37 mouse cellular contexts compared by ENCODE assay signal in the genomic region with DNA sequence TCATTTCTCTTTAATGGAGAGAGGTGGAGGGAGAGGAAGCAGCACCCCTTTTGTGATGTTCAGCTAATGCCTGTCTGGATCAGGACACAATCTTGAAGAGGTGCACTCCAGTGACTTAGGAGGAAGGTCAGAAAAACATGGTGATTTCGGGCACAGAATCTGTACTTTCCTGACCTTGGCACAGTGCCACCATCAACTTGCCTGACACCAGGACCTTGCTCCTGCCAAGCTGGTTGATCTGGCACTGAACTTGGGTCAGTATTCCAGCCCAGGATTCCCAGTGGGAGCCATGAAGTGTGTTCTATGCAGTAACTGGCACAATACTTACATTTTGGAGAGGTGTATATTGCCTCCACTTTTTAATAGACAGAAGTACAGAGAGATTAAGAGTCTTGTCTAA. TPM values are rescaled to one million over a fixed set of nuclear protein-coding genes. Genes with fewer than 3 reads are reported as not detected.
DNase-seq lines count a peak whose midpoint lies in the region; ATAC-seq and TF ChIP-seq lines count a peak whose summit lies in the region.
"Had no signal": no experiment of that assay in that cellular context is flagged by ENCODE, and none has a peak within 500 bp of the region (broad histone marks: within the 10 kb centered on the region; RNA-seq: fewer than 3 reads in every experiment).

No protein-coding gene starts in this region.

- no peak for TF ChIP-seq POLR2A in kidney, adult 2 months (IDR thresholded peaks at IDR 0.05; ENCODE audit: low read depth, low read length)
- TF ChIP-seq POLR2A in thymus, adult 2 months (IDR thresholded peaks at IDR 0.05; ENCODE audit: control insufficient read depth, extremely low read depth, insufficient read depth, low read length, poor library complexity): no peak

- 30% methylated on average over 1 of the region's 1 CpGs for WGBS in kidney, adult 2 months
- 60% methylated on average over 1 of the region's 1 CpGs for WGBS in kidney, embryonic 14.5 days
- 69% methylated on average over 1 of the region's 1 CpGs for WGBS in stomach, postnatal 0 days
- whole genome bisulfite sequencing in thymus, adult 2 months: 69% methylated on average over 1 of the region's 1 CpGs

- no peaks in the 10 kb centered on the region for H3K27me3 ChIP-seq in kidney, adult 2 months (replicated peaks; ENCODE audit: control insufficient read depth, insufficient read depth, low read length)
- no peaks in the 10 kb centered on the region for H3K27me3 ChIP-seq in kidney, embryonic 14.5 days (ENCODE audit: control insufficient read depth, insufficient read depth, low read length)
- no peaks in the 10 kb centered on the region for H3K27me3 ChIP-seq in stomach, postnatal 0 days (ENCODE audit: control insufficient read depth, insufficient read depth, low read length)
- no peaks in the 10 kb centered on the region for H3K27me3 ChIP-seq in thymus, adult 2 months (ENCODE audit: control insufficient read depth, insufficient read depth, low read length)
- H3K27me3 ChIP-seq: embryonic facial prominence, embryonic 12.5 days; forebrain, embryonic 15.5 days; hindbrain, embryonic 12.5 days; intestine, embryonic 15.5 days; limb, embryonic 13.5 days; midbrain, embryonic 15.5 days; neural tube, embryonic 15.5 days; stomach, embryonic 15.5 days had no signal

- H3K9ac ChIP-seq in kidney, embryonic 14.5 days (ENCODE audit: low read depth, low read length): no peak overlapping the region
- H3K9ac ChIP-seq in stomach, postnatal 0 days (ENCODE audit: low read length): no peak overlapping the region
- H3K9ac ChIP-seq: embryonic facial prominence, embryonic 12.5 days; forebrain, embryonic 15.5 days; hindbrain, embryonic 12.5 days; intestine, embryonic 15.5 days; limb, embryonic 13.5 days; liver, embryonic 14.5 days; lung, embryonic 14.5 days; midbrain, embryonic 15.5 days; neural tube, embryonic 15.5 days; stomach, embryonic 15.5 days had no signal

- no peak for ATAC-seq in kidney, embryonic 14.5 days (ENCODE audit: low FRiP score, low TSS enrichment)
- ATAC-seq in stomach, postnatal 0 days (ENCODE audit: low FRiP score, low TSS enrichment): no peak
- ATAC-seq: CD4-positive, CD25-positive, alpha-beta regulatory T cell, adult 4 months; forebrain, embryonic 15.5 days; hindbrain, postnatal 0 days; intestine, embryonic 15.5 days; midbrain, embryonic 15.5 days had no signal

- H3K9me3 ChIP-seq in kidney, embryonic 14.5 days (ENCODE audit: control insufficient read depth, low read length): no peaks in the 10 kb centered on the region; the same call in 1 of the 2 replicates
- no peaks in the 10 kb centered on the region for H3K9me3 ChIP-seq in stomach, postnatal 0 days (ENCODE audit: control insufficient read depth, low read length)
- H3K9me3 ChIP-seq: forebrain, embryonic 15.5 days; intestine, embryonic 15.5 days; limb, embryonic 13.5 days; midbrain, embryonic 15.5 days; stomach, embryonic 15.5 days had no signal

- no peak overlapping the region for H3K4me3 ChIP-seq in kidney, adult 2 months (ENCODE audit: insufficient read depth, low read depth, low read length)
- H3K4me3 ChIP-seq in kidney, embryonic 14.5 days (ENCODE audit: low read length): no peak overlapping the region
- H3K4me3 ChIP-seq in stomach, postnatal 0 days (ENCODE audit: low read depth, low read length): no peak overlapping the region
- no peak overlapping the region for H3K4me3 ChIP-seq in thymus, adult 2 months (ENCODE audit: control insufficient read depth, insufficient read depth, low read length)
- H3K4me3 ChIP-seq: embryonic facial prominence, embryonic 12.5 days; forebrain, embryonic 10.5 days; forebrain, embryonic 15.5 days; hindbrain, embryonic 12.5 days; intestine, embryonic 15.5 days; layer of hippocampus, adult 2 months; left cerebral cortex, adult 2 months; limb, embryonic 13.5 days; midbrain, embryonic 15.5 days; neural tube, embryonic 15.5 days; stomach, embryonic 15.5 days had no signal

- no peak overlapping the region for H3K27ac ChIP-seq in kidney, adult 2 months (ENCODE audit: insufficient read depth, low read depth, low read length)
- H3K27ac ChIP-seq in kidney, embryonic 14.5 days (ENCODE audit: low read depth, low read length): no peak overlapping the region
- no peak overlapping the region for H3K27ac ChIP-seq in stomach, postnatal 0 days (replicated peaks)
- H3K27ac ChIP-seq in thymus, adult 2 months (ENCODE audit: control insufficient read depth, insufficient read depth, low read length): no peak overlapping the region
- H3K27ac ChIP-seq: embryonic facial prominence, embryonic 12.5 days; forebrain, embryonic 10.5 days; forebrain, embryonic 15.5 days; hindbrain, embryonic 12.5 days; hindbrain, postnatal 0 days; intestine, embryonic 15.5 days; layer of hippocampus, adult 2 months; left cerebral cortex, adult 2 months; limb, embryonic 13.5 days; liver, embryonic 14.5 days; midbrain, embryonic 15.5 days; neural tube, embryonic 15.5 days; stomach, embryonic 15.5 days had no signal

- no peak for TF ChIP-seq EP300 in stomach, postnatal 0 days (optimal IDR thresholded peaks at IDR 0.05)

- no peaks in the 10 kb centered on the region for H3K4me1 ChIP-seq in kidney, adult 2 months (ENCODE audit: control insufficient read depth, insufficient read depth, low read length)
- H3K4me1 ChIP-seq in kidney, embryonic 14.5 days (ENCODE audit: control insufficient read depth, insufficient read depth, low read length): no peaks in the 10 kb centered on the region
- no peaks in the 10 kb centered on the region for H3K4me1 ChIP-seq in stomach, postnatal 0 days (replicated peaks; ENCODE audit: control insufficient read depth, insufficient read depth)
- no peaks in the 10 kb centered on the region for H3K4me1 ChIP-seq in thymus, adult 2 months (replicated peaks; ENCODE audit: control insufficient read depth, insufficient read depth, low read length)
- H3K4me1 ChIP-seq: embryonic facial prominence, embryonic 12.5 days; forebrain, embryonic 10.5 days; forebrain, embryonic 15.5 days; hindbrain, embryonic 12.5 days; intestine, embryonic 15.5 days; limb, embryonic 13.5 days; midbrain, embryonic 15.5 days; neural tube, embryonic 15.5 days; stomach, embryonic 15.5 days had no signal

- no peak overlapping the region for H3K4me2 ChIP-seq in kidney, embryonic 14.5 days (replicated peaks; ENCODE audit: low read depth, low read length)
- H3K4me2 ChIP-seq in stomach, postnatal 0 days (replicated peaks; ENCODE audit: low read depth): no peak overlapping the region
- H3K4me2 ChIP-seq: embryonic facial prominence, embryonic 12.5 days; forebrain, embryonic 15.5 days; heart, embryonic 11.5 days; hindbrain, embryonic 12.5 days; intestine, embryonic 15.5 days; limb, embryonic 13.5 days; lung, embryonic 14.5 days; midbrain, embryonic 15.5 days; neural tube, embryonic 15.5 days; stomach, embryonic 15.5 days had no signal

- DNase-seq in kidney, adult 2 months: peak; percentile 63
- peak; percentile 65 for DNase-seq in adrenal gland, adult 2 months
- DNase-seq in adrenal gland, postnatal 14 days: peak; percentile 75
- DNase-seq in kidney, postnatal 14 days: peak; percentile 11
- no peak for DNase-seq in thymus, adult 18-20 months
- DNase-seq in stomach, postnatal 0 days (ENCODE audit: low spot score): no peak
- DNase-seq in thymus, adult 2 months: no peak
- DNase-seq: cerebellum, adult 11-12 months; cerebellum, adult 9-11 months; embryo, embryonic 11 days; gastrocnemius, postnatal 36 days; heart, adult 18-20 months; heart, postnatal 36 days; lung, embryonic 14.5 days; lung, postnatal 14 days; retina, postnatal 1 day; right cerebral cortex, postnatal 14 days had no signal

- no peaks in the 10 kb centered on the region for H3K36me3 ChIP-seq in kidney, adult 2 months (ENCODE audit: control insufficient read depth, insufficient read depth, low read length)
- H3K36me3 ChIP-seq in kidney, embryonic 14.5 days (ENCODE audit: control insufficient read depth, insufficient read depth, low read length): no peaks in the 10 kb centered on the region
- no peaks in the 10 kb centered on the region for H3K36me3 ChIP-seq in stomach, postnatal 0 days (ENCODE audit: control insufficient read depth, insufficient read depth, low read length)
- H3K36me3 ChIP-seq in thymus, adult 2 months (ENCODE audit: control insufficient read depth, insufficient read depth, low read length): no peaks in the 10 kb centered on the region
- H3K36me3 ChIP-seq: embryonic facial prominence, embryonic 12.5 days; forebrain, embryonic 10.5 days; forebrain, embryonic 15.5 days; hindbrain, embryonic 12.5 days; intestine, embryonic 15.5 days; limb, embryonic 13.5 days; midbrain, embryonic 15.5 days; neural tube, embryonic 15.5 days; stomach, embryonic 15.5 days had no signal

- TF ChIP-seq CTCF in kidney, adult 2 months (conservative IDR thresholded peaks at IDR 0.05; ENCODE audit: insufficient read depth, insufficient read length, low read depth, low read length): no peak
- TF ChIP-seq CTCF in stomach, postnatal 0 days (IDR thresholded peaks at IDR 0.05; ENCODE audit: low read depth): no peak
- no peak for TF ChIP-seq CTCF in thymus, adult 2 months (IDR thresholded peaks at IDR 0.05; ENCODE audit: borderline replicate concordance, control insufficient read depth, extremely low read depth, insufficient read depth, low read length, poor library complexity)

RNA-seq across cellular contexts. Expression of gene Cyp2b10, which starts 2.3 kb away (rescaled TPM):
- polyA plus RNA-seq in kidney, adult 2 months (2012; rRNA removed): not detected in 2 replicates
- polyA plus RNA-seq in kidney, embryonic 14.5 days (2014; fragmentation: Nextera tagmentation; extraction: Ambion mirVana): not detected in 2 replicates
- total RNA-seq in adrenal gland, adult 2 months (2021): 10 to 100 TPM; 16.1 to 54.8 TPM
- polyA plus RNA-seq in adrenal gland, adult 2 months (2012; rRNA removed): 0.18 and 0.37 TPM in 2 replicates
- 13.5 and 55.9 TPM in 2 replicates for total RNA-seq in adrenal gland, postnatal 14 days (2021)
- 7.4 and 10.7 TPM in 2 replicates for polyA plus RNA-seq in stomach, postnatal 0 days (2015; fragmentation: Nextera tagmentation; extraction: Ambion mirVana)
- 0.15 and 0.23 TPM in 2 replicates for polyA plus RNA-seq in thymus, adult 2 months (2012; rRNA removed)
- total RNA-seq: gastrocnemius, adult 18-20 months; gastrocnemius, postnatal 36 days; hindbrain, postnatal 0 days; layer of hippocampus, postnatal 14 days had no signal
- polyA plus RNA-seq: CD4-positive, CD25-positive, alpha-beta regulatory T cell, adult 4 months; embryonic facial prominence, embryonic 12.5 days; forebrain, embryonic 10.5 days; forebrain, embryonic 15.5 days; frontal cortex, adult 2 months; heart, embryonic 11.5 days; heart, embryonic 16.5 days; hindbrain, embryonic 12.5 days; hindbrain, postnatal 0 days; intestine, embryonic 15.5 days; limb, embryonic 13.5 days; lung, embryonic 14.5 days; midbrain, embryonic 15.5 days; neural tube, embryonic 15.5 days; stomach, embryonic 15.5 days had no signal

Comparison
In these comparisons a context has a peak if more than half of its experiments do, and no peak if none do; other contexts are left out.
1. DNase-seq: peak in kidney, adult 2 months (single experiment), adrenal gland, adult 2 months (single experiment), adrenal gland, postnatal 14 days (single experiment) and kidney, postnatal 14 days (single experiment); none in thymus, adult 18-20 months (0 of 2), stomach, postnatal 0 days (single experiment) and thymus, adult 2 months (single experiment).